Mouse (Mus musculus): Measurements from ENCODE around the gene Gm20481. TPM values are rescaled to one million over a fixed set of nuclear protein-coding genes. Genes with fewer than 3 reads are reported as not detected.
A peak's percentile ranks its signal among the peaks of the same experiment; 100 is the strongest.
"Not testable (repeated sequence)": the region's sequence is repeated elsewhere in the genome, so short reads cannot be mapped to it uniquely, and the experiment has no call there.

The Gm20481 gene
- polyA plus RNA-seq, 1 experiment from 2014 or later, result not detected

GRCm38 (mm10) chr17:34984218-34984617 lies 14.5 kb downstream of the Gm20481 start:
- no peak overlapping the region for H3K27ac ChIP-seq
- H3K4me3 ChIP-seq, result no peak overlapping the region
- no peak overlapping the region for H3K9ac ChIP-seq
- H3K4me1 ChIP-seq, result peaks cover 23% of the 10 kb centered on the region
- H3K27me3 ChIP-seq (replicated peaks), result no peaks in the 10 kb centered on the region
- ATAC-seq (replicated peaks), result no peak
- 70% methylated on average over 2 of the region's 2 CpGs for WGBS
- no peak overlapping the region for H3K4me2 ChIP-seq
- peaks cover 14% of the 10 kb centered on the region; the same call in 1 of the 2 replicates for H3K36me3 ChIP-seq (replicated peaks)
- H3K9me3 ChIP-seq, result no peaks in the 10 kb centered on the region

- ATAC-seq (replicated peaks), result no peak
- Histone ChIP-seq H3K27ac (no peak overlapping the region), H3K4me1 (peaks cover 2% of the 10 kb centered on the region; the same call in 1 of the 2 replicates), H3K9ac (no peak overlapping the region), H3K36me3 (replicated peaks) (no peaks in the 10 kb centered on the region), H3K4me3 (no peak overlapping the region), H3K9me3 (no peaks in the 10 kb centered on the region), H3K27me3 (replicated peaks) (no peaks in the 10 kb centered on the region), H3K4me2 (no peak overlapping the region)
Measured at GRCm38 (mm10) chr17:34994751-34995150, 25.0 kb downstream of the Gm20481 start.

GRCm38 (mm10) chr17:34995192-34995591 lies 25.5 kb downstream of the Gm20481 start:
- not testable (repeated sequence) for H3K27me3 ChIP-seq (replicated peaks); H3K4me2 ChIP-seq; ATAC-seq (replicated peaks); H3K4me1 ChIP-seq; H3K27ac ChIP-seq; H3K36me3 ChIP-seq (replicated peaks); H3K9ac ChIP-seq; H3K9me3 ChIP-seq; H3K4me3 ChIP-seq
- whole genome bisulfite sequencing, result 93% methylated on average over 4 of the region's 4 CpGs

DNA sequence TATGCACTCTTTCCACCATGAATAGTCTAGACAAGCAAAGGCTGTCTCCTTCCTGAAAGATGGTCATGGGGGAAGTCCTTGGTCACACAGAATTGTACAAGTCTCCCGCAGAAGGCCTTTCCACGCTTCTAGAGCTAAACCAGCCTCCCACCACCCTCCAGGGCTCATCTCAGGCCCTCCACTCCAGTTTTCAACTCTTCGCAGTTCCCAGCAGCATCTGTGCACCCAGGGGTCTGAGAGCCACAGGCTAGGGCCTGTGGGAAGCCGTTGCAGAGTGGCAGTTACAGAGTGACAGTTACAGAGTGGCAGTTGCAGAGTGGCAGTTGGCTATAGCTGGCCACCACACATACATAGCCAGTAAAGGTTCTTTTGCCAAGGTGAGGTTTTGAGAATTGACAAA lies 26.2 kb downstream of the Gm20481 start:
- not testable (repeated sequence) for H3K9me3 ChIP-seq; H3K4me1 ChIP-seq; H3K4me2 ChIP-seq; ATAC-seq (replicated peaks); H3K27me3 ChIP-seq (replicated peaks); H3K36me3 ChIP-seq (replicated peaks); H3K9ac ChIP-seq; H3K4me3 ChIP-seq; H3K27ac ChIP-seq
- WGBS, result 98% methylated on average over 4 of the region's 4 CpGs

- Histone ChIP-seq H3K4me1 (peaks cover 9% of the 10 kb centered on the region), H3K9ac (no peak overlapping the region), H3K4me3 (no peak overlapping the region), H3K27me3 (replicated peaks) (no peaks in the 10 kb centered on the region), H3K4me2 (no peak overlapping the region), H3K36me3 (replicated peaks) (no peaks in the 10 kb centered on the region), H3K27ac (no peak overlapping the region), H3K9me3 (no peaks in the 10 kb centered on the region)
- 90% methylated on average over 14 of the region's 14 CpGs for WGBS
- no peak for ATAC-seq (replicated peaks)
Measured at GRCm38 (mm10) chr17:34996411-34997141, 26.9 kb downstream of the Gm20481 start.

DNA sequence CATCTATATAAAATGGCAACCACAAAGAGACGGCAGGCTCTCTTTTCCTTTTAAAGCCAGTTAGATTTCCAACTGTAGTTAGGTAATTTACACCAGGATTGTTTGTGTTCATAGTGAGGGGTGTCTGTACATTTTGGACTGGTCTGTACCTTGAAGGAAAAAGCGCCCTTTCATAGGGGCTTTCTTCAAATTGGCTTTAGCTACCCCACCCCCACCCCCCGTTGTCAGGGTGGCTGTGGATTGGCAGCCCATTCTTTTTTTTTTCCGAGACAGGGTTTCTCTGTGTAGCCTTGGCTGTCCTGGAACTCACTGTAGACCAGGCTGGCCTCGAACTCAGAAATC lies 27.4 kb downstream of the Gm20481 start:
- Histone ChIP-seq H3K27ac (no peak overlapping the region), H3K9me3 (no peaks in the 10 kb centered on the region), H3K9ac (no peak overlapping the region), H3K36me3 (replicated peaks) (no peaks in the 10 kb centered on the region), H3K4me1 (peaks cover 14% of the 10 kb centered on the region), H3K27me3 (replicated peaks) (no peaks in the 10 kb centered on the region), H3K4me2 (no peak overlapping the region), H3K4me3 (no peak overlapping the region)
- ATAC-seq (replicated peaks), result no peak
- WGBS, result 89% methylated on average over 5 of the region's 5 CpGs

DNA sequence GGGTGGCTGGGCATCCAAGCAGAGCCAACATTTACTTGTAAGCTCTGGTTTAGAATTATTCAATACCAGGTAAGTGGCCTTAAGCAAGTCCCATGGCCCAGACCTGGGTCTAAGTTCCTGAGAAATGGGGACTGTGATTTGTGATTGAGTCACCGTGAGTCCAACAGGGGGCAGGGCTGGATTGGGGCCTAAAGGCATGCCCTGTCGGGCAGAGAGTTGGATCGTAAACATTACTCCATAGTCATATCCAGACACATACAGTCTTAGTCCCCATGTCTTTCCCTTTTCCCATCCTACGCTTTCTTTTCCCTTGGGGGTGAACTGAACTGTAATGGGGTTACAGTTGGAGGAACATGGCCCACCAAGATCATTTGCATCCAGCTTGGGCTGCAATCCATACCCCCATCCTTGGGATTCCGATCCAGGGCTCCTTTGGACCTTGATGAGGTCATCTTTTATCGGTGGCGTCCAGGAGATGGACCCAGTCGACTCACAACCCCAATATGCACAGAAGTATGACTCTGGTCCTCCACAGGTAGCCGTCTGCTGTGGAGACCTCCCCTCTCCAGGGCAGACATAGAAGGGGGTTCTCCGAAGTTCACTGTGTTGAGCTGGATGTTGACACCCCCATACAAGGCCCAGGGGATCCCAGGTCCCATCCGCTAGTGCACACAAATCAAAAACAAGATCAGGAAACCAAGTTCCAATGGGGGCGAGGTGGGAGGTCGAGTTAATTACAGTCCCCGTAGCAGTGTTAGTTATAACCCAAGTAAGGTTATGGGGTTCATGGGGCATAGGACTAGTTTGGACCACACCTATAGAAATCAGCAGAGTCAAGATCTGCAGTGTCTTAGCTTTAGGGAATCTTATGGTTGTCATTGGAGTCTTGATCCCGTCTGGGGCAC lies 29.1 kb downstream of the Gm20481 start:
- WGBS, result 94% methylated on average over 15 of the region's 15 CpGs
- H3K9ac ChIP-seq, result no peak overlapping the region
- H3K27me3 ChIP-seq (replicated peaks), result no peaks in the 10 kb centered on the region
- H3K4me3 ChIP-seq, result no peak overlapping the region
- ATAC-seq (replicated peaks), result no peak
- peaks cover 29% of the 10 kb centered on the region for H3K4me1 ChIP-seq
- no peaks in the 10 kb centered on the region for H3K36me3 ChIP-seq (replicated peaks)
- no peak overlapping the region for H3K27ac ChIP-seq
- H3K9me3 ChIP-seq, result no peaks in the 10 kb centered on the region
- H3K4me2 ChIP-seq, result no peak overlapping the region

DNA sequence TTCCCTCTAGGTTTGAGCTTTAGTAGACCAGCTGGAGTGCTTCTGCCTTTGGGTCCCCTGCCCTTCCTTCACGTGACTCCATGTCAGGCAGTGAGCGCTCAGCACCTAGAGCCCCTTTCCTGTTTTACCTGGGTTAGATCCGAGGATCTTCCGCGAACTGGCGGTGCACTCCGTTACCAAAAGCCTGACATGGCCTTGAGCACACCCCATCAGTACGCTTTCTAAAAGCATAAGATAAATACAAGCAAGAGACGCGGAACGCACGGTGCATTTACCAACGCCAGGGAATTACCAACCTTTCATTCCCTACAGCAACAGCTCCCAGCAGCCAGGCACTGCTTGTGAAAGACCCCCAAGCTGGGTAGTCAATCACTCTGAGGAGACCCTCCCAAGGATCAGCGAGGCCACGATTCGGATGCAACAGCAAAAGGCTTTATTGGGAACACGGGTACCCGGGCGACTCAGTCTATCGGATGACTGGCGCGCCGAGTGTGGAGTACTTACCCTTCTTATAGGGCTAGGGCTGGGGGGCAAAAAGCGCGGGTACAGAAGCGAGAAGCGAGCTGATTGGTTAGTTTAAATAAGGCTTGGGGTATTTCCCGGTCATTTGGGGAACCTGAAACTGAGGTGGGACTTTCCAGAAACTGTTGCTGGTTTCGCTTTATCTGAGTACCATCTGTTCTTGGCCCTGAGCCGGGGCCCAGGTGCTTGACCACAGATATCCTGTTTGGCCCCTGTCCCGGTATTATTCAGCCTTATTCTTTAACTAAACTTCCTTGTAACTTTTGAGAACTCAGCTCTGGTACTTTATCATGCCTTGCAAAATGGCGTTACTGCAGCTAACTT lies 30.4 kb downstream of the Gm20481 start:
- Histone ChIP-seq H3K4me3 (peak overlapping the region; percentile 86), H3K4me2 (peak overlapping the region; percentile 94), H3K9ac (peak overlapping the region; percentile 84), H3K27ac (peak overlapping the region; percentile 98; the same call in 1 of the 2 replicates), H3K4me1 (peaks cover 29% of the 10 kb centered on the region)
- not testable (repeated sequence) for H3K36me3 ChIP-seq (replicated peaks); ATAC-seq (replicated peaks); H3K27me3 ChIP-seq (replicated peaks); H3K9me3 ChIP-seq
- 26% methylated on average over 29 of the region's 32 CpGs for WGBS

DNA sequence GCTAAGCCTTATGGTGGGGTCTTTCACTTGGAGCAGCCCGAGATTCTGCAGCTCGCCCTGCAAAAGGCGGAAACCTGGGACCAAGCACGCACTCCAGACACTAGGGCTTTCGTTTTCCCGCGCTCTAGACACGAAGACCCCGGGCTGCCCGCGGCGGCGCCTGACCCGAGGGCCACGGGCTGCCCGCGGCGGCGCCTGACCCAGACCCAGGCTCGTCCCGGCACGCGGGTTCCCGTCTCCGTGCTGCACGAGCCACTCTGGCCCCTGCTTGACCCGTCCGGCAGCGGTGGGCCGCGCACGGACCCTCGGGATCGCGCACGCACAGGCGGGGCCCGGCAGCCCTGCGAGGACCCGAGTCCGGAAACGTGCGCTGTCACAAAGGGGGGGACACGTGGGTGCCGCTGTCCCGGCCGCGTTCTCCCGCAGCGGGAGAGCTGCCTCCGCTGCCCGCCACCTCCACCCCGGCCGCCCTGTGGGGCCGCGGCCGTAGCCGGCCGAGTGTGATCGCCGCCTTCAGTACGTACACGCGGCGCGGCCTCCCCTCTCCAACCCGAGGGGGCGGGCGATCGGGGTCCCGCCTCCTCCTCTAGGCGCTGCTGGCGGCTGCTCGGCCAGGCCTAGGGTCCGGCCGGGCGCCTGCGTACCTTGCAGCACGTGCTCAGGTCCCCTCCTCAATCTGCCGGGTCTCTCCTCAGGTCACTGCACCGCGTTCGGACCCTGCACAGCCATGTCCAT lies 31.2 kb downstream of the Gm20481 start, which contains the start of gene Vars:
TSS of gene Vars (plus strand) at position 271 of the 735 bp plus-strand sequence.
- Histone ChIP-seq H3K9ac (peak within 1 kb of the TSS; percentile 84), H3K4me3 (peak within 1 kb of the TSS; percentile 86), H3K27ac (peak within 1 kb of the TSS; percentile 98), H3K27me3 (replicated peaks) (no peaks in the 10 kb centered on the region), H3K4me2 (peak within 1 kb of the TSS; percentile 94), H3K4me1 (peaks cover 29% of the 10 kb centered on the region), H3K36me3 (replicated peaks) (peaks cover 9% of the 10 kb centered on the region; the same call in 1 of the 2 replicates), H3K9me3 (no peaks in the 10 kb centered on the region)
- ATAC-seq (replicated peaks), result peak; percentile 92
- whole genome bisulfite sequencing, result under 1% methylated on average over 75 of the region's 83 CpGs

DNA sequence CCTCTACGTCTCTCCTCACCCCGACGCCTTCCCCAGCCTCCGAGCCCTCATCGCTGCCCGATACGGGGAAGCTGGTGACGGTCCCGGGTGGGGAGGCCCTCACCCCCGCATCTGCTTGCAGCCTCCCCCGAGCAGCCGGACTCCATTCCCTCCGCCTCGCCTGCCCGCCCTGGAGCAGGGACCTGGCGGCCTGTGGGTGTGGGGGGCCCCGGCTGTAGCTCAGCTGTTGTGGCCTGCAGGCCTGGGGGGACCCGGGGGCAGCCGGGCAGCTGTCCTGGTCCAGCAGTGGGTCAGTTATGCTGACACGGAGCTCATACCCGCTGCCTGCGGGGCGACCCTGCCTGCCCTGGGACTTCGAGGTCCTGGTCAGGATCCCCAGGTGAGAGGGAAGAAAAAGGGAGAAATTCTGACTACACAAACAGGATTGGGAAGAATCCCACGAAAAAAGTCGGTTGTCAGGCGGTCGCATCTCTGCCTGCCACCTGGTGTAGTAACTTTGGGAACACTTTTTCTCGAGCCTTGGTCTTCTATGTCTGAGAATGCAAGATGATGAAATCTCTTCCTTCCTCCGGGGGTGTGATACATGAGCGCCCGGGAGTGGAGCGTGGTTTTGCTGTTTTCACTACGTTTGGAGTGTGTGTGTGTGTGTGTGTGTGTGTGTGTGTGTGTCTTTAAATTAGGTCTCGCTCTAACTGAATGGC lies 31.9 kb downstream of the Gm20481 start:
- peak overlapping the region; percentile 98 for H3K27ac ChIP-seq
- no peaks in the 10 kb centered on the region for H3K9me3 ChIP-seq
- peak; percentile 13; the same call in 1 of the 2 replicates for ATAC-seq (replicated peaks)
- H3K4me3 ChIP-seq, result peak overlapping the region; percentile 86
- H3K4me2 ChIP-seq, result peak overlapping the region; percentile 94
- peak overlapping the region; percentile 84 for H3K9ac ChIP-seq
- WGBS, result under 1% methylated on average over 35 of the region's 35 CpGs
- H3K27me3 ChIP-seq (replicated peaks), result no peaks in the 10 kb centered on the region
- peaks cover 29% of the 10 kb centered on the region for H3K4me1 ChIP-seq
- peaks cover 10% of the 10 kb centered on the region; the same call in 1 of the 2 replicates for H3K36me3 ChIP-seq (replicated peaks)
